8 mouse cellular contexts compared by ENCODE assay signal in genomic region chr11:30985877-30986624, GRCm38 (mm10). TPM values are rescaled to one million over a fixed set of nuclear protein-coding genes. Genes with fewer than 3 reads are reported as not detected.
DNase-seq lines count a peak whose midpoint lies in the region; ATAC-seq and TF ChIP-seq lines count a peak whose summit lies in the region.

Gene Chac2 (minus strand): TSS chr11:30986350.

- no peak for TF ChIP-seq CTCF in bone marrow, adult 2 months (IDR thresholded peaks at IDR 0.05; ENCODE audit: control insufficient read depth, insufficient read depth, low read length)
- TF ChIP-seq CTCF in midbrain, postnatal 0 days (IDR thresholded peaks at IDR 0.05), result no peak

- H3K36me3 ChIP-seq in embryonic facial prominence, embryonic 15.5 days, result no peaks in the 10 kb centered on the region
- no peaks in the 10 kb centered on the region for H3K36me3 ChIP-seq in limb, embryonic 14.5 days (ENCODE audit: control insufficient read depth, insufficient read depth, low read length)
- no peaks in the 10 kb centered on the region for H3K36me3 ChIP-seq in midbrain, postnatal 0 days (ENCODE audit: insufficient read depth, low read length)

- peak; percentile 81; the same call in 1 of the 2 replicates for TF ChIP-seq POLR2A in bone marrow, adult 2 months (IDR thresholded peaks at IDR 0.05; ENCODE audit: borderline replicate concordance, control insufficient read depth, low read depth, low read length)
- TF ChIP-seq POLR2A in limb, embryonic 14.5 days (IDR thresholded peaks at IDR 0.05; ENCODE audit: borderline replicate concordance, extremely low read depth, insufficient read depth, insufficient read length), result peak; percentile 83; the same call in 1 of the 2 replicates

- peak; percentile 96 for ATAC-seq in embryonic facial prominence, embryonic 15.5 days (ENCODE audit: insufficient number of reproducible peaks, low FRiP score, low TSS enrichment, low read depth)
- peak; percentile 95 for ATAC-seq in limb, embryonic 14.5 days (ENCODE audit: low FRiP score, low read depth)
- ATAC-seq in midbrain, postnatal 0 days (ENCODE audit: low FRiP score), result peak; percentile 99

- peak within 1 kb of the TSS; percentile 85 for H3K27ac ChIP-seq in bone marrow, adult 2 months (ENCODE audit: control insufficient read depth, insufficient read depth, low read depth, low read length, poor library complexity)
- peak within 1 kb of the TSS; percentile 67 for H3K27ac ChIP-seq in embryonic facial prominence, embryonic 15.5 days (replicated peaks)
- H3K27ac ChIP-seq in limb, embryonic 14.5 days (replicated peaks; ENCODE audit: low read depth, low read length), result peak within 1 kb of the TSS; percentile 73
- peak within 1 kb of the TSS; percentile 63 for H3K27ac ChIP-seq in midbrain, postnatal 0 days (ENCODE audit: low read depth, low read length)

- no peaks in the 10 kb centered on the region for H3K9me3 ChIP-seq in embryonic facial prominence, embryonic 15.5 days (replicated peaks)
- no peaks in the 10 kb centered on the region for H3K9me3 ChIP-seq in limb, embryonic 14.5 days (ENCODE audit: control insufficient read depth, low read length)
- H3K9me3 ChIP-seq in midbrain, postnatal 0 days (ENCODE audit: low read length), result no peaks in the 10 kb centered on the region

- peak; percentile 98 for DNase-seq in 416B (ENCODE audit: low read depth)
- DNase-seq in heart, adult 8-10 months (ENCODE audit: low spot score), result peak; percentile 83
- peak; percentile 97 for DNase-seq in kidney, adult 9 months
- peak; percentile 91 for DNase-seq in limb, embryonic 14.5 days (ENCODE audit: low spot score)
- DNase-seq in midbrain, postnatal 0 days (ENCODE audit: low spot score), result peak; percentile 95
- peak; percentile 72 to 82 for DNase-seq in spleen, postnatal 14 days (ENCODE audit: low spot score in 2 of 2)

- peak within 1 kb of the TSS; percentile 58 for H3K4me2 ChIP-seq in embryonic facial prominence, embryonic 15.5 days (replicated peaks)
- H3K4me2 ChIP-seq in limb, embryonic 14.5 days (replicated peaks; ENCODE audit: low read depth, low read length, severe bottlenecking), result peak within 1 kb of the TSS; percentile 61
- H3K4me2 ChIP-seq in midbrain, postnatal 0 days (ENCODE audit: low read depth, low read length, poor library complexity, severe bottlenecking), result peak within 1 kb of the TSS; percentile 61

- no peaks in the 10 kb centered on the region for H3K27me3 ChIP-seq in embryonic facial prominence, embryonic 15.5 days
- no peaks in the 10 kb centered on the region for H3K27me3 ChIP-seq in limb, embryonic 14.5 days (ENCODE audit: control insufficient read depth, insufficient read depth, low read length)
- H3K27me3 ChIP-seq in midbrain, postnatal 0 days (ENCODE audit: insufficient read depth, low read length), result no peaks in the 10 kb centered on the region

- WGBS in bone marrow, adult 2 months, result 2% methylated on average over 22 of the region's 22 CpGs
- WGBS in embryonic facial prominence, embryonic 15.5 days, result 1% methylated on average over 22 of the region's 22 CpGs
- WGBS in limb, embryonic 14.5 days, result 2% methylated on average over 22 of the region's 22 CpGs
- WGBS in midbrain, postnatal 0 days, result under 1% methylated on average over 22 of the region's 22 CpGs

- H3K4me3 ChIP-seq in bone marrow, adult 2 months (replicated peaks; ENCODE audit: control insufficient read depth, low read depth, low read length), result peak within 1 kb of the TSS; percentile 77
- H3K4me3 ChIP-seq in embryonic facial prominence, embryonic 15.5 days (replicated peaks), result peak within 1 kb of the TSS; percentile 63
- peak within 1 kb of the TSS; percentile 55 for H3K4me3 ChIP-seq in limb, embryonic 14.5 days (replicated peaks; ENCODE audit: low read length)
- peak within 1 kb of the TSS; percentile 66 for H3K4me3 ChIP-seq in midbrain, postnatal 0 days (ENCODE audit: low read depth, low read length)

- peak within 1 kb of the TSS; percentile 57 for H3K9ac ChIP-seq in embryonic facial prominence, embryonic 15.5 days
- H3K9ac ChIP-seq in limb, embryonic 14.5 days (ENCODE audit: low read depth, low read length, severe bottlenecking), result peak within 1 kb of the TSS; percentile 70
- H3K9ac ChIP-seq in midbrain, postnatal 0 days (replicated peaks; ENCODE audit: low read length, poor library complexity, severe bottlenecking), result peak within 1 kb of the TSS; percentile 83

- no peaks in the 10 kb centered on the region; the same call in 1 of the 2 replicates for H3K4me1 ChIP-seq in bone marrow, adult 2 months (ENCODE audit: control insufficient read depth, insufficient read depth, low read length)
- peaks cover 4% of the 10 kb centered on the region for H3K4me1 ChIP-seq in embryonic facial prominence, embryonic 15.5 days
- H3K4me1 ChIP-seq in limb, embryonic 14.5 days (ENCODE audit: control insufficient read depth, insufficient read depth, low read length), result no peaks in the 10 kb centered on the region
- no peaks in the 10 kb centered on the region for H3K4me1 ChIP-seq in midbrain, postnatal 0 days (ENCODE audit: insufficient read depth, low read length)

RNA-seq across cellular contexts. Expression of gene Chac2, which starts in this region (rescaled TPM):
- 14.8 and 15.8 TPM in 2 replicates for polyA plus RNA-seq in bone marrow, adult 2 months (2011; ENCODE audit: insufficient read depth, insufficient read length, low replicate concordance, missing spikeins)
- polyA plus RNA-seq in embryonic facial prominence, embryonic 15.5 days (2015; fragmentation: Nextera tagmentation; extraction: Ambion mirVana), result 16.2 and 17.6 TPM in 2 replicates
- 10 to 100 TPM; 21.0 to 35.3 (median 26.5) TPM for total RNA-seq in heart, adult 8-10 months (2022)
- 3.0 and 5.1 TPM in 2 replicates for polyA plus RNA-seq in limb, embryonic 14.5 days (2012; rRNA removed)
- polyA plus RNA-seq in limb, embryonic 14.5 days (2014; fragmentation: Nextera tagmentation; extraction: Ambion mirVana), result 10.9 and 12.0 TPM in 2 replicates
- total RNA-seq in midbrain, postnatal 0 days (2014; rRNA removed), result 19.0 and 22.4 TPM in 2 replicates
- polyA plus RNA-seq in midbrain, postnatal 0 days (2015; fragmentation: Nextera tagmentation; extraction: Ambion mirVana), result 35.2 and 35.3 TPM in 2 replicates

Comparison
In these comparisons a context has a peak if more than half of its experiments do, and no peak if none do; other contexts are left out.
1. Peak in every context shown above with its lines: DNase-seq, ATAC-seq, H3K4me3 ChIP-seq and H3K27ac ChIP-seq.